Mouse (Mus musculus) forebrain, embryonic 10.5 days (tissue): ENCODE data around the gene Gabra5. TPM values are rescaled to one million over a fixed set of nuclear protein-coding genes. Genes with fewer than 3 reads are reported as not detected.

Source experiments
- DNase-seq: peaks from one replicate; pipeline ENCODE4 v3.0.0-alpha.2; 2017; ENCODE audit warnings: low spot score; ENCODE audit errors: extremely low spot score
- H3K27ac ChIP-seq: fragments of 300-500 bp; sonication (generic); 2 replicates; pipeline ENCODE4 v1.5.1; 2016; ENCODE audit warnings: mild to moderate bottlenecking
- H3K27me3 ChIP-seq: fragments of 300-500 bp; sonication (generic); 2 replicates; pipeline ENCODE4 v1.6.1; 2016; ENCODE audit warnings: mild to moderate bottlenecking; ENCODE audit not compliant: poor library complexity, severe bottlenecking
- H3K36me3 ChIP-seq: fragments of 300-500 bp; sonication (generic); replicated peaks from 2 replicates; pipeline ENCODE4 v1.6.1; 2016; ENCODE audit warnings: mild to moderate bottlenecking, moderate library complexity
- H3K4me1 ChIP-seq: fragments of 300-500 bp; sonication (generic); 2 replicates; pipeline ENCODE4 v1.6.1; 2016
- H3K4me3 ChIP-seq: fragments of 300-500 bp; sonication (generic); 2 replicates; pipeline ENCODE4 v1.5.1; 2016; ENCODE audit warnings: mild to moderate bottlenecking, moderate library complexity
- H3K9me3 ChIP-seq: fragments of 300-500 bp; sonication (generic); 2 replicates; pipeline ENCODE4 v1.6.1; 2016; ENCODE audit warnings: mild to moderate bottlenecking, moderate library complexity
- WGBS: fragments of 180-500 bp; shearing (Covaris S2); methylation state at CpG from one replicate; pipeline ENCODE4 v1.1.7; 2016; 5-methylcytosine and 5-hydroxymethylcytosine counted together
- polyA plus RNA-seq: library from polyadenylated mRNA; unstranded; fragments of >200 nt; fragmentation: Nextera tagmentation; extraction: Ambion mirVana; gene quantifications from 2 replicates; pipeline ENCODE4 v1.2.1, GENCODE M21; 2016

Gene Gabra5
- polyA plus RNA-seq, 1 experiment from 2014 or later = 0.16 TPM

DNA sequence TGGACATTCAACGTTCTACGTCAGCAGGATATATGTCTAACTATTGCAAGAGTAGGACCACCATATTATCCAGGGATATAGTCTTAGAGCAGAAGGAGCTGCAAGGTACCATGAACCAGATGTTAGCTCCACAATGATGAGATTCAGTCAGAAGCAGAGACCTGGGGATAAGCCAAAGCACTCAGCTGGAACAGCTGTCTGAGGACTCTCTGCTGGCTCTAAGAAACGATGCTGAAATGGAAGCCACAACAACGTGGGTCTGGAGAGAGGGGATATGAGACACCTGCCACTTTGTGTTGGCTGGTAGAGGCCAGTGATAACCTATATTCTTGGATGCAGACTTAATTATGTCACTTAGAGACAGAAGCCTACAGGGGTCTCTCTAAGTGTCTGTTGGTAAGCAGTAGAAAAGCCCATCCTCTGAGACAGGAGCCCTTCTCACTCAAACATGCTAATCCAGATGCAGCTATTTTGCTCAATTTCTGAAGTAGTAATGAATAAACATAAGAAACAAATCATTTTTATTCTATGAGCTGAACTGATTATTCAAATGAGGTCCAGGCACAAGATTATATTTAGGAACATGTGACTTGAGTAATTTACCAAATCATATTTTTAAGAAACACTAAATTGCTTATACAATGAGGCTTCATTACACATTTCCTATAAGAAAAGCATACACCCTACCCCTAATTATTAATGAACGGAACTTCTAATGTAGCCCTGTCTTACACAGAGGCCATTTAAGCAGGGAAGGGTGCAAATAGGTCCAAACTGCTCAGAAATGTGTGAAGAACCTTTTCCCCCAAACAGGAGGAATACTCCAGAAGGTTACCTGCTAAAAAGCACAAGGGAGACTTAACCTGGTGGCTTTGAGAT lies 144.5 kb downstream of the Gabra5 start:
- H3K27me3 ChIP-seq = no peaks in the 10 kb centered on the region
- H3K9me3 ChIP-seq = no peaks in the 10 kb centered on the region
- no peak overlapping the region for H3K27ac ChIP-seq
- no peak overlapping the region for H3K4me3 ChIP-seq
- H3K36me3 ChIP-seq = no peaks in the 10 kb centered on the region
- no peaks in the 10 kb centered on the region for H3K4me1 ChIP-seq
- DNase-seq = no peak
- 91% methylated on average over 5 of the region's 5 CpGs for WGBS

DNA sequence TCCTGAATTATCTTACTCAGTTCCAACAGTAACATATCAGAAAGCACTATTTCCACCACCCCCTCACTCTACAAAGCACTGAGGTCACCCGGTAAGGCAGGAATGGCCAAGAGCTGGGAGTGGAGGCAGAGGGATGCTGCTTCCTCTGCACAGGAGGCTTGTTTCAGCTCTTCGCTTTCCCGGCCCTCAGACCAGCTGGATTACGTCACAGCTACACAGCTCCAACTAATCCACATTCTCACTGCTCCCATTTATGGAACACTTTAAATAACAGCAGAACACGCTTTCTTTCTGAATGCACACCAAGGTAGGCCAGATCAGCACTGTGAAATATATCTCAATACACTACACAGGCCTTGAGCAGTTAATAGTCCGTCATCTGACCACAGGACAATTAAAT lies 146.0 kb downstream of the Gabra5 start:
- Histone ChIP-seq H3K27me3 (no peaks in the 10 kb centered on the region), H3K27ac (no peak overlapping the region), H3K9me3 (no peaks in the 10 kb centered on the region), H3K4me3 (no peak overlapping the region), H3K4me1 (no peaks in the 10 kb centered on the region), H3K36me3 (no peaks in the 10 kb centered on the region)
- 91% methylated on average over 6 of the region's 6 CpGs for WGBS
- no peak for DNase-seq

DNA sequence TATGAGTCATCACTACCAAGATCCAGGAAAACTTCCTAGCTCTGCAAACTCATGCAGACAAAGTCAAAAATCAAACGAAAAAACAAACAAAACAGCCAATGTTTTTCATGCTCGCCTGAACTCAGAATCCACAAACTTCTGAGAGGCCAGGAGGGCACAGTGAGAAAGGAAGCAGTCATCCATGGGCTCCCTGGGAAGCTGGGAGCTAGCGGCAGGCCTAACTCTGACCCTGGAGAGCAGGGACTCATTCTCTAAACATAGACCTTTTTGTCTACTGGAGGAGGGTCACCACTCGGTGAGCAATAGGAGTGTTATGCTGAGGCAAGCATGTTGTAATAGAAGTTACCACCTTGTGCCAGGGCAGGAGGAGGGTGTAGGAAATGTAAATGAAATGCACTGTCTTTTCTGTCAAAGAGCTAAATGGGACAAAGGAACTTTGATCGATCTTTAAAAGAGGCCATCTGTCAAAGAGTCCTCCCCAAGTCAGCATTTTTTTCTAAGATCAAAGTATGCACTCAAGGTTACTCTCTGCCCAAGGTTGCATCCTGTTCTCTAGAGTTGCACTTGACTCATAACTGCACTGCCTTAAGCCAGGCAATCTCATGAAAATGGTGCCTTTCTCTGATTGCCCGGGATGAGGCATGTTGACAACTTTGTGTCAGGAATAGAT lies 151.9 kb downstream of the Gabra5 start:
- H3K4me3 ChIP-seq = no peak overlapping the region
- H3K27ac ChIP-seq = no peak overlapping the region
- H3K4me1 ChIP-seq = no peaks in the 10 kb centered on the region
- H3K36me3 ChIP-seq = no peaks in the 10 kb centered on the region
- 53% methylated on average over 6 of the region's 6 CpGs for WGBS
- no peak for DNase-seq
- no peaks in the 10 kb centered on the region for H3K9me3 ChIP-seq
- no peaks in the 10 kb centered on the region for H3K27me3 ChIP-seq

Other genes with a start within 250 kb of the Gabra5 start
- gene Gabrg3, start 122.9 kb downstream of the Gabra5 start, polyA plus RNA-seq = 0.24 and 0.31 TPM in 2 replicates
- gene Gabrb3, start 90.4 kb downstream of the Gabra5 start, polyA plus RNA-seq = 2.7 and 2.8 TPM in 2 replicates